Mouse (Mus musculus) heart, embryonic 10.5 days (tissue): ENCODE results near the gene Nphs1. TPM values are rescaled to one million over a fixed set of nuclear protein-coding genes. Genes with fewer than 3 reads are reported as not detected.
"Not testable (repeated sequence)": the region's sequence is repeated elsewhere in the genome, so short reads cannot be mapped to it uniquely, and the experiment has no call there.

Source experiments
- DNase-seq: peaks from one replicate; pipeline ENCODE4 v3.0.0-alpha.2; 2017; ENCODE audit warnings: low spot score
- H3K27ac ChIP-seq: fragments of 300-500 bp; sonication (generic); 2 replicates; pipeline ENCODE4 v1.5.1; 2016; ENCODE audit warnings: mild to moderate bottlenecking
- H3K27me3 ChIP-seq: fragments of 300-500 bp; sonication (generic); 2 replicates; pipeline ENCODE4 v1.6.1; 2016; ENCODE audit warnings: mild to moderate bottlenecking; ENCODE audit not compliant: poor library complexity, insufficient read depth, severe bottlenecking
- H3K36me3 ChIP-seq: fragments of 300-500 bp; sonication (generic); 2 replicates; pipeline ENCODE4 v1.6.1; 2016; ENCODE audit warnings: mild to moderate bottlenecking, moderate library complexity
- H3K4me1 ChIP-seq: fragments of 300-500 bp; sonication (generic); 2 replicates; pipeline ENCODE4 v1.6.1; 2016; ENCODE audit warnings: mild to moderate bottlenecking
- H3K4me3 ChIP-seq: fragments of 300-500 bp; sonication (generic); 2 replicates; pipeline ENCODE4 v1.5.1; 2016; ENCODE audit warnings: mild to moderate bottlenecking, moderate library complexity
- H3K9me3 ChIP-seq: fragments of 300-500 bp; sonication (generic); 2 replicates; pipeline ENCODE4 v1.6.1; 2016; ENCODE audit warnings: mild to moderate bottlenecking, moderate library complexity
- WGBS: fragments of 180-500 bp; shearing (Covaris S2); methylation state at CpG from one replicate; pipeline ENCODE4 v1.1.7; 2016; 5-methylcytosine and 5-hydroxymethylcytosine counted together
- polyA plus RNA-seq: library from polyadenylated mRNA; unstranded; fragments of >200 nt; fragmentation: Nextera tagmentation; extraction: Ambion mirVana; gene quantifications from 2 replicates; pipeline ENCODE4 v1.2.1, GENCODE M21; 2016

The Nphs1 gene
- polyA plus RNA-seq, 1 experiment from 2014 or later = 0.55 TPM

DNA sequence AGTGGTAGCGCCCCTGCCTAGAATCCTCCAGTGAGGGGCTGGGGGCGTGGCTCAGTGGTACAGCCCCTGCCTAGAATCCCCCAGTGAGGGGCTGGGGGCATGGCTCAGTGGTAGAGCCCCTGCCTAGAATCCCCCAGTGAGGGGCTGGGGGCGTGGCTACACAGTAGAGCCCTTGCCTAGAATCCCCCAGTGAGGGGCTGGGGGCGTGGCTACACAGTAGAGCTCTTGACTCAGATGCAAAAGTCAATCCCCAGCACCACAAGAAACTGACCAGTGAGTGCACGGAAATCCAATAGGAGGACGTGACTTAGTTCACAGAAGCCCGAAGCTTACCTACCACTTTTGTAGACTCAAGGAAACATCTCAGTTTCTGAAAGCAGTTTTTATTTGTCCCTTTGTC lies 18.0 kb downstream of the Nphs1 start:
- WGBS = 82% methylated on average over 7 of the region's 7 CpGs
- not testable (repeated sequence) for H3K27ac ChIP-seq, H3K9me3 ChIP-seq, H3K36me3 ChIP-seq, DNase-seq, H3K4me1 ChIP-seq, H3K4me3 ChIP-seq
- peaks cover 11% of the 10 kb centered on the region; the same call in 1 of the 2 replicates for H3K27me3 ChIP-seq

DNA sequence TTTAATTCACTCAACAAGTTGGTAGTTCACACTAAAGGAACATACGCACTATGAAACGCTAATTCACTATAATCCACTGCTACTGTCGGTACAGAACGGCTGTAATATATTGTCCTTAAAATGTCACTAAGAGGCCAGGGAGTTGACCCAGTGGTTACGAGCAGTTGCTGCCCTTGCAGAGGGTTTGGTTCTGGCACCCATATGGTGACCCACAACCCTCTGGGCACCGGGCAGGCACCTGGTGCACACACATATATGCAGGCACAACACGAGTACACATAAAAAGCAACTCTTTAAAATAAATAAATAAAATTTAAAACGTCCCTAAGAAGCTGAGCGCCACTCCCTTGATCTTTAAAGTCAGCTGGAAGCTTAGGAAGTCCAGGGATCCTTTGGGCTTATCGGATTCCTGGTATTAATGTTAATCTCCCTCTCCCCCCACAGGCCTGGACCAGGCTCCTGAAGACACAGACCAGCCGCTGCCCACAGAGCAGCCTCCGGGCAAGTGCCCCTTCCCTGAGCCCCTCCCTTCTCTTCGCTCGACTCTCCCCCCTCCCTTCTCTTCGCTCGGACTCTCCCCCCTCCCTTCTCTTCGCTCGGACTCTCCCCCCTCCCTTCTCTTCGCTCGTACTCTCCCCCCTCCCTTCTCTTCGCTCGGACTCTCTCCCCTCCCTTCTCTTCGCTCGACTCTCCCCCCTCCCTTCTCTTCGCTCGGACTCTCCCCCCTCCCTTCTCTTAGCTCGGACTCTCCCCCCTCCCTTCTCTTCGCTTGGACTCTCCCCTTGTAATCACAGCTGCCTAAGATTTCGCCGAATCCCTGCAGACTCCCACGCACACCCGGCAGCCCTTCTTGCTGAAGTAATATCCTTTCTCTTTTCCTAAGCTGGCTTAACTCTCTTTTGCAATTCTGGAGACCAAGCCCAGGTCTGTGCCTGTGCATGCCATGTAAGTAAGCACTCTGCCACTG lies 19.6 kb downstream of the Nphs1 start:
- 13% methylated on average over 27 of the region's 32 CpGs for WGBS
- Histone ChIP-seq H3K27ac (no peak overlapping the region; the same call in 1 of the 2 replicates), H3K4me3 (peak overlapping the region; percentile 45), H3K27me3 (peaks cover 24% of the 10 kb centered on the region), H3K4me1 (peaks cover 10% of the 10 kb centered on the region), H3K9me3 (no peaks in the 10 kb centered on the region), H3K36me3 (no peaks in the 10 kb centered on the region)
- DNase-seq = no peak

DNA sequence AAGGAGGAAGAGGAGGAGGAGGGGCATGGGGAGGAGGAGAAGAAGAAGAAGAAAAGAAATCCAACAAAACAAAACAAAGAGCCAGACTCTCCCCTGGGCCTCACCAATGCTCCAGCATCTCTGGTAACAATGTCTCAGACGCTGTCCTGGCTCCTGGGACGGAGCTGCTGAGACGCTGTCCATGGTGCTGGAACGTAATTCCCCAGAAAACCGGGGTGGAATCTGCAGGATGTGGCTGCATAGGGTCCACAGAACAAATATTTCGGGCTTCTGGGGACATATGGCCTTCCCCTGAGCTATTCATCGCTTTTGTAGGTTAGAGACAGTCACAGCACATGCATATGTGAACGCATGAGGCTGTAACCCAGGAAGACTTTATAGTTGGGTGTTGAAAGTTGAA lies 26.1 kb downstream of the Nphs1 start:
- Histone ChIP-seq H3K27ac (no peak overlapping the region), H3K27me3 (peaks cover 27% of the 10 kb centered on the region), H3K36me3 (no peaks in the 10 kb centered on the region), H3K4me3 (no peak overlapping the region), H3K9me3 (no peaks in the 10 kb centered on the region), H3K4me1 (peaks cover 4% of the 10 kb centered on the region)
- 13% methylated on average over 8 of the region's 8 CpGs for WGBS
- peak; percentile 87 for DNase-seq

DNA sequence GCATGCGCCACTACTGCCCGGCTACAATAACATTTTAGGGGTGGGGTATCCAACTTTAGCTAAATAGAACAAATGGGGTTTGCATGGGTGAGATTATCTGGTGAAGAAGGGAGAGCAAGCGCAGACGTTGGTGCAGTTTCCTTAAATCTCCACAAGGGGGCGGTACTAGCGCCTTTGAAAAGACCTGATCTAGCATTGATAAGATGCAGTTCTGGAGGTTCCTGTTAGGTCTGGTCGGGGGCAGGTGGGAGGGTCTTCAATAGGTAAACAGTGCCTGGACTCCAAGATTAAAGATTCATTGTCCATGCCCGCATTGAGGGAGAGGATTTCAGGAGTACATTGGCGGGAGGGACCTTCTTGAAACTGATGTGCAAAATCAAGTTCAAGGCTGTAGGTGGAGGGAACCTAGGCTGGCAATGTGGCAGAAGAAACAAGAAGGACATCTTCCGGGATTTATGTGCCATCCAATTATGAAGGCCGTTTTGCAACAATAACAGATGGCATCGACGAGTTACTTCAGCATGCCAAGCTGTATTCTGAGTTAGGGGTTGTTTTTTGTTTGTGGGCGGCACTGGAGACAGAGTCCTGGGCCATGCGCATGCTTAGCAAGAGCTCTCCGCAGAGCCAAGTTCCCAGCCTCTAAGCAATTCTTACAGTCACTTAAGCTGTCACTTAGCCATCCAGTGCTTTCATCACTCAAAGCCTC lies 32.3 kb downstream of the Nphs1 start:
- Histone ChIP-seq H3K4me3 (no peak overlapping the region), H3K9me3 (no peaks in the 10 kb centered on the region), H3K4me1 (no peaks in the 10 kb centered on the region), H3K27ac (no peak overlapping the region), H3K36me3 (no peaks in the 10 kb centered on the region), H3K27me3 (peaks cover 29% of the 10 kb centered on the region; the same call in 1 of the 2 replicates)
- no peak for DNase-seq
- 28% methylated on average over 16 of the region's 16 CpGs for WGBS

DNA sequence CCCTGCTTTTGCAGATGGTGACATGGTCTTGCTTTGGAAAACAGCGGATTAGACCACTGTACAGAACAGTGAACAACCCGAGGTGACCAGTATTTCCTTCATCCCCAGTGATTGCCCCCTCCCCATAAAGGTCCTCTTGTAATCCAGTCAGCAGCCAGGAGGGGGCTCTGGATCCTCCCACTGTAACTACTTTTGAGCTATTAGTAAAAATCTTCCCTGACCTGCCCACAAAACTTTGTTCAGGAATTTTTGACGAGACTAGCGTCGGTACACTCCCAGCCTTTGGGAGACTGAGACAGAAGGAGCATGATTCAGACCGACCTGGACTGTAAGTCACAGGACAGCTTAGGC lies 32.8 kb downstream of the Nphs1 start:
- H3K9me3 ChIP-seq = no peaks in the 10 kb centered on the region
- H3K4me3 ChIP-seq = no peak overlapping the region
- no peak overlapping the region for H3K27ac ChIP-seq
- no peak for DNase-seq
- WGBS = 15% methylated on average over 6 of the region's 6 CpGs
- H3K27me3 ChIP-seq = peaks cover 29% of the 10 kb centered on the region; the same call in 1 of the 2 replicates
- H3K4me1 ChIP-seq = no peaks in the 10 kb centered on the region
- H3K36me3 ChIP-seq = no peaks in the 10 kb centered on the region

DNA sequence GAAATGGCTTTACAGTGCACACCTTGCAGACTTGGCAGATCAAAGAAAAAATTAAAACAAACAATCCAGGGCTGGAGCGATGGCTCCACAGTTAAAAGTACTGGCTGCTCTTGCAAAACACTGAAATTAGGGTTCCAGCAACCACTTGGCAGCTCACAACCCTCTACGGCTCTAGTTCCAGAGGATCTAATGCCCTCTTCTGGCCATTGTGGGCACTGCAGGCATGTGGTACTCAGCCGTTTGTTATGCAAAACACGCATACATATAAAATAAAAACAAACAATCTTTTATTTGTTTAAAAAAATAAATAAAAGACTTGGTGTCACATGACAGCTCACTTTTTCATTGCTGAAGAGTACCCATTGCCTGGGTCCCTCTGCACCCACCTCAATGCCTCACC lies 34.6 kb downstream of the Nphs1 start:
- Histone ChIP-seq H3K27me3 (peaks cover 29% of the 10 kb centered on the region; the same call in 1 of the 2 replicates), H3K27ac (no peak overlapping the region), H3K36me3 (no peaks in the 10 kb centered on the region), H3K4me1 (no peaks in the 10 kb centered on the region), H3K4me3 (no peak overlapping the region), H3K9me3 (no peaks in the 10 kb centered on the region)
- DNase-seq = no peak
- 19% methylated on average over 4 of the region's 4 CpGs for WGBS

DNA sequence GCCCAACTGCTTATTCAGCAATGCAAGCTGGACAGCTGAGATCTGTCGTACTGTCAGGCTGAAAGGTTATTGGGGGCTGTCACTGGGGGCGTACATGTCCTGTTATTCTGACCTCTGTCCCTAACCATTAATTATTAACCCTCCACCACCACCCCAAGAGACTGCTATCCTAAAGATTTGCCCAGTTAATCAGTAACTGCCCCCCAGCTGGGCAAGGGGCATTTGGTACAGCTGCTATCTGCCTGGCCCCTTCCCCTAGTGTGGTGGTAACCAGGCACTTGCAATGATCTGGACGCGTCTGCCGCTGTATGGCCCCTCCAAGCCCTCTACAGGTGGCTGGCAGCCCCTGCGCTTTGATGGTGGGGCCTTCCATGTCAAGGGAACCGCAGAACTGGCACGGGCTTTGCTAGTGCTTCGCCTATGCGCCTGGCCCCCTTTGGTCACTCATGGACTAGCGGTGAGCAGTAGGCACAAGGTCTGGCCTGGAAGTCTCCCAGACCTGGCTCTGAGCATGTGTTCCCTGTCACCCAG lies 35.4 kb downstream of the Nphs1 start, which contains the start of gene Prodh2:
Gene Prodh2 (plus strand): TSS at position 222 of the 531 bp plus-strand sequence.
- Histone ChIP-seq H3K9me3 (no peaks in the 10 kb centered on the region), H3K4me1 (no peaks in the 10 kb centered on the region), H3K4me3 (no peak within 1 kb of the TSS), H3K27me3 (peaks cover 29% of the 10 kb centered on the region; the same call in 1 of the 2 replicates), H3K36me3 (no peaks in the 10 kb centered on the region), H3K27ac (no peak within 1 kb of the TSS)
- no peak for DNase-seq
- WGBS = 54% methylated on average over 11 of the region's 11 CpGs

DNA sequence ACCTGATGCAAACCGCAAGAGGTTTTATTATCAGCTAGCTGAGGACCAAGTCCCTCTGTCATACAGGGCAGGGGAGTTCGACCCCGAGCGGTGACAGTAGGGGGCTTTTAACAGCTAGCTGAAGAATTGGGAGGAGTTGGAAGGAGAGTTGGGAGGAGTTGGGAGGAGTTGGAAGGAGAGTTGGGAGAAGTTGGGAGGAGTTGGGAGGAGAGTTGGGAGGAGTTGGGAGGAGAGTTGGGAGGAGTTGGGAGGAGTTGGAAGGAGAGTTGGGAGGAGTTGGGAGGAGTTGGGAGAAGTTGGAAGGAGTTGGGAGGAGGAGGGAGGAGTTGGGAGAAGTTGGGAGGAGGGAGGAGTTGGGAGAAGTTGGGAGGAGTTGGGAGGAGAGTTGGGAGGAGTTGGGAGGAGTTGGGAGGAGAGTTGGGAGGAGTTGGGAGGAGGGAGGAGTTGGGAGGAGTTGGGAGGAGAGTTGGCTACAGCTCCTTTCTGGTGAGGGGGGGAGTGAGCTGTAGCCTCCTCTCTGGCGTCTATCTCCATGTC lies 37.5 kb downstream of the Nphs1 start:
- H3K36me3 ChIP-seq, H3K27ac ChIP-seq, H3K4me1 ChIP-seq, H3K4me3 ChIP-seq, H3K9me3 ChIP-seq, DNase-seq: not testable (repeated sequence)
- H3K27me3 ChIP-seq = peaks cover 21% of the 10 kb centered on the region; the same call in 1 of the 2 replicates
- WGBS = 53% methylated on average over 5 of the region's 5 CpGs

DNA sequence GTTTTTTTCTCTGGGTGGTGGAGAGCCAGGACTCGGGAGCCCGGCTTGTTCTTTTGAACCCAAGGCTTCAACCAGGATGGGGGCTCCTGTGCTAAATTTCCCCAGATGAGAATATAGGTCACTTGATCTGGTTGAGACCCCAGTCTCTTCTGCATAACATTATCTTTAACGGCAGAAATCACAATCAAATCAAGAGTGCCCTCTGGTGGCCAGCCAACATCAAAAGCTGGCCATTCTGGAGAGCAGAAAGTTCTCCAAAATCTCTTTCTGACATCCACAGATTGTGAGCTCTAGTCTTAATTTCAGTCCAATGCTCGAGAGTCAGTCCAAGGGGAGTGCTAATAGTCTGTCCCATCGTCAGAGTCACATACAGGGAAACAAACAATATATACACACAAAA lies 43.0 kb downstream of the Nphs1 start:
- H3K27me3 ChIP-seq, H3K4me3 ChIP-seq, DNase-seq, H3K4me1 ChIP-seq, H3K36me3 ChIP-seq, H3K27ac ChIP-seq, H3K9me3 ChIP-seq: not testable (repeated sequence)
- WGBS = 71% methylated on average over 5 of the region's 5 CpGs

DNA sequence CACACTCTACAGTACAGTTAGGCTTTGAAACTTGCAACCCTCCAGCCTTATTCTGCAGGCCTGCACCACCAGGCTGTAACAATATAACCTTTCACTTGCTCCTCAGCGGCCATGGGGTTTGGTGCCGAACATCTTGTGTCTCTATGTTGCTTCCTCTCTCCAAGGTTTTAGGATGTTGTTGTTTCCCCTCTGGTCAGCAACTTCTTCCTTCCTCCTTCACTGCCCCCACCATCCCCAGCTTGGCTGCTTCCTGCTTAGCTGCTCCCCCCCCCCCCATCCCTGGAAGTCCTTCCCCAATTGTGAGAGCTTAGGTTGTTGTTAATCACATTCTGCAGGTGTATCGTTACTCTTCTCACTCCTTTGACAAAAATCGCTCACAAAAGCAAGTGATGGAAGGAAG lies 49.9 kb downstream of the Nphs1 start:
- Histone ChIP-seq H3K27me3 (peaks cover 4% of the 10 kb centered on the region; the same call in 1 of the 2 replicates), H3K36me3 (no peaks in the 10 kb centered on the region), H3K9me3 (no peaks in the 10 kb centered on the region), H3K4me3 (no peak overlapping the region), H3K4me1 (no peaks in the 10 kb centered on the region), H3K27ac (no peak overlapping the region)
- WGBS = 69% methylated on average over 4 of the region's 4 CpGs
- no peak for DNase-seq

DNA sequence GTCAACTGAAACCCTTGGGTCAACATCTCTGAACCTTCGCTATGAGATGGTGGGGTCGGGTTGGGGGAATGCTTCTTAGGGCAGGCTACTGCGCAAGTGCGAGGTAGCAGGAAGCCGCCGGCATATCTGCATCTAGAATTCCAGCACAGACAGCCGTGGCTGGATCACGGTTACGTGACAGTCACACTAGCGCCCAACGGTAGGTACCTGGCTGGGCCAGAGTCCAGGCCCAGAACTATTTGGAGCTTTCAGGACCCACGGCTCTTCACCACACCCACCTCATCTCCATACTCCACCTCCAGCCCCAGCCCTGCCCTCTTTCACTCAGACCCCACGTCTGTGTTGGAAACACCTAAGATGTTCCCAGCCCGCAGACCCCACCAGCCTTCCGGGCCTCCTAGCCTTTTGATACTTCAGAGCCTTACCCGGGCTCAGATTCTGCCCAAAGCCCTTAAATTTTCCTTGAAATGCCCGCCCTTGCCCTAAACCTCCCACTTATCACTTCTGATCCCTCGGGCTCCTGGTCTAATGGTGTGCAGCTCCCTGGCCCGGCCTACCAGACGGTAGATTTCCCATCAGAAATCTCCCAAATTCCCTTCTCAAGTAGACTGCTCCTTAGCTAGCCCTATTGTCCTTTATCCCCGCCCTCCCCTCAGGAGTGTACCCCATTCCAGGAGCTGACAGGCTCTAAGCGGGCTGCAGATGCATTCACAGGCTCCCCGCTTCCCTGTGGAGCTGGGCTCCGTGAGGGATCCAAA lies 57.1 kb downstream of the Nphs1 start:
- WGBS = 44% methylated on average over 24 of the region's 24 CpGs
- no peaks in the 10 kb centered on the region for H3K4me1 ChIP-seq

DNA sequence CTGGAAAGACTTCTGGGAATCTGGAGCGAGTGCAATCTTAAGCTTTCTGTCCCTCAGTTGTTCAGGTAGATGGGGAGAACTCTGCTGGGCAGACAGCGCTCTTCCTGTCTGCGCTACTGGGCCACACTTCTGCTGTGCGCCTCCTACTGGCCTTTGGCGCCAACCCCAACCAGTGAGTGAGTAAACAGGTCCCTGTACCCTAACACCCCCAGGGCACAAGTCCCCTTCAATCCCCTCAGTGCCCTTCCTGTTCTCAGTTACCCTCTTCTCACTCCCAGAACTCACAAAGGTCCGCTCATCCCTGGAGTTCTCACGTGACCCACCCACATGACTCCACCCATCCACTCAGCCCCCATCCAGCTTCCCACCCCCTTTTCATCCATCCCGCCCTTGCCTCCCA lies 60.2 kb downstream of the Nphs1 start:
- Histone ChIP-seq H3K27me3 (peaks cover 30% of the 10 kb centered on the region), H3K27ac (no peak overlapping the region), H3K4me1 (no peaks in the 10 kb centered on the region), H3K36me3 (peaks cover 3% of the 10 kb centered on the region; the same call in 1 of the 2 replicates), H3K4me3 (no peak overlapping the region), H3K9me3 (no peaks in the 10 kb centered on the region)
- 31% methylated on average over 8 of the region's 8 CpGs for WGBS
- no peak for DNase-seq

More for the DNA sequence above, 57.1 kb downstream of the Nphs1 start:
- no peaks in the 10 kb centered on the region for H3K36me3 ChIP-seq
- no peaks in the 10 kb centered on the region for H3K9me3 ChIP-seq
- H3K27me3 ChIP-seq = peaks cover 20% of the 10 kb centered on the region
- H3K27ac ChIP-seq = no peak overlapping the region
- no peak for DNase-seq
- H3K4me3 ChIP-seq = peak overlapping the region; percentile 27; the same call in 1 of the 2 replicates
